Mouse (Mus musculus) G1E (cell line): ENCODE measurements around the gene Itfg2.

ENCODE experiments used
- CTCF ChIP-seq: IDR thresholded peaks from 2 replicates; pipeline ENCODE4 v1.5.1; 2012; ENCODE audit warnings: low read depth, low read length, inconsistent platforms, mixed read lengths
- GATA2 ChIP-seq: IDR thresholded peaks from 2 replicates; pipeline ENCODE4 v1.6.1; 2012; ENCODE audit warnings: low read depth, low read length, inconsistent platforms, borderline replicate concordance

DNA sequence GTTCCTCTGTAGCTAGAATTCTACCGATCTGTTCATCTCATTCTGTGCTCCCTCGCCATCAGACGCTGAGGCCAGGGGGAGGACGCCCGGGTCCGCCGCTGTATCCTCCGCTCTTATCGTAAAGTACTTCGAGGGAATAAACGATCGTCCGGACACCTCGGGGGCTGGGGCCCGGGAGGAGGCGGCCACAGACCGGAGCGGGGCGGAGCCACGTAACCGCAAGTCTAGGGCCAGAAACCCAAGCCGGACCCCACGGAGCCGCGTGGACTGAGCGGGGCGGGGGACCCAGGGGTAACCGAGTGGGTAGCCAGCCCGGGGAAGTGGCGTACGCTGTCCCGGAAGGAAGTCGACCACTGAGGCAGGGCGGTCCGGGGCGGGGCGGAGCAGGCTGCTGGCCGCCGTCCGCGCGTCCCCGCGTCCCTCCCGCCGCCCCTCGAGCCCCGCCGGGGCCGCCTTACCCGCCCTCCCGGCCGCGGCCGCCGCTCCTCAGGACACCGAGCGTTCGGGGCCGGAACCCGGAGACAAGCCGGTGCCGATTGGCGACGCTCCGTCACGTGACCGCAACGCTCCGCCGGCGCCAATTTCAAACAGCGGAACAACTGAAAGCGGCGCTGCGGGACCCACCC lies 62.2 kb downstream of the Itfg2 start, which contains the start of the genes Rhno1 and Foxm1:
- TF ChIP-seq CTCF (no peak), GATA2 (no peak)
